Mouse (Mus musculus) MEL (cell line): ENCODE results near the gene Gm43064. TPM values are rescaled to one million over a fixed set of nuclear protein-coding genes. Genes with fewer than 3 reads are reported as not detected.

Source experiments
- DNase-seq: peaks from one replicate; pipeline ENCODE4 v3.0.0; 2011; ENCODE audit warnings: low read depth, low spot score
- H3K27ac ChIP-seq: 2 replicates; pipeline ENCODE4 v1.5.1; 2012; ENCODE audit warnings: low read depth, mild to moderate bottlenecking, control low read depth, low read length, moderate library complexity; ENCODE audit not compliant: control insufficient read depth
- H3K27me3 ChIP-seq, 2 experiments: fragments of 150-350 bp in 1 of 2; sonication (generic) in 1 of 2; 2 replicates each; pipeline ENCODE4 v1.6.1; 2012; ENCODE audit warnings: low read length in 2 of 2, mild to moderate bottlenecking in 2 of 2, improper control_type of control experiment in 1 of 2, moderate library complexity in 1 of 2; ENCODE audit not compliant: insufficient read depth in 2 of 2, control insufficient read depth in 1 of 2
- H3K36me3 ChIP-seq, 2 experiments: 2 replicates each; pipeline ENCODE4 v1.6.1; 2012 to 2014; ENCODE audit warnings: low read length in 2 of 2, improper control_type of control experiment in 1 of 2, inconsistent platforms in 1 of 2, mild to moderate bottlenecking in 1 of 2; ENCODE audit not compliant: insufficient read depth in 2 of 2, control insufficient read depth in 1 of 2
- H3K4me1 ChIP-seq, 2 experiments: fragments of 150-350 bp in 1 of 2; sonication (generic) in 1 of 2; 2 replicates each; pipeline ENCODE4 v1.6.1; 2012; ENCODE audit warnings: low read length in 2 of 2, improper control_type of control experiment in 1 of 2, mild to moderate bottlenecking in 1 of 2; ENCODE audit not compliant: insufficient read depth in 2 of 2, control insufficient read depth in 1 of 2
- H3K4me3 ChIP-seq, 2 experiments: fragments of 150-350 bp in 1 of 2; sonication (generic) in 1 of 2; 2 replicates each; pipeline ENCODE4 v1.5.1; 2012; ENCODE audit warnings: low read depth in 2 of 2, low read length in 2 of 2, mild to moderate bottlenecking in 2 of 2, moderate library complexity in 2 of 2, control low read depth in 1 of 2, improper control_type of control experiment in 1 of 2; ENCODE audit not compliant: control insufficient read depth in 1 of 2, insufficient read depth in 1 of 2
- H3K79me2 ChIP-seq: 2 replicates; pipeline ENCODE4 v1.6.1; 2012; ENCODE audit warnings: mild to moderate bottlenecking, low read length, moderate library complexity; ENCODE audit not compliant: control insufficient read depth, poor library complexity, insufficient read depth
- H3K9ac ChIP-seq: 2 replicates; pipeline ENCODE4 v1.6.1; 2012; ENCODE audit warnings: low read depth, mild to moderate bottlenecking, control low read depth, low read length, moderate library complexity; ENCODE audit not compliant: control insufficient read depth, poor library complexity, severe bottlenecking
- H3K9me3 ChIP-seq: fragments of 150-350 bp; sonication (generic); replicated peaks from 2 replicates; pipeline ENCODE4 v1.6.1; 2012; ENCODE audit warnings: mild to moderate bottlenecking, low read length, improper control_type of control experiment, moderate library complexity; ENCODE audit not compliant: insufficient read depth
- CHD2 ChIP-seq: IDR thresholded peaks from 2 replicates; pipeline ENCODE4 v1.6.1; 2011; ENCODE audit warnings: low read length, improper control_type of control experiment
- CTCF ChIP-seq, 3 experiments: IDR thresholded peaks in 2 of 3; conservative IDR thresholded peaks in 1 of 3; 2 replicates each; pipeline ENCODE4 v1.5.1; 2011 to 2012; ENCODE audit warnings: low read length in 3 of 3, low read depth in 2 of 3, mild to moderate bottlenecking in 2 of 3, improper control_type of control experiment in 1 of 3, inconsistent platforms in 1 of 3, mixed read lengths in 1 of 3, moderate library complexity in 1 of 3; ENCODE audit not compliant: control insufficient read depth in 1 of 3, insufficient read depth in 1 of 3, poor library complexity in 1 of 3, severe bottlenecking in 1 of 3
- E2F4 ChIP-seq: IDR thresholded peaks from 2 replicates; pipeline ENCODE4 v1.6.1; 2011; ENCODE audit warnings: low read depth, low read length, improper control_type of control experiment, borderline replicate concordance
- EP300 ChIP-seq, 2 experiments: IDR thresholded peaks; 2 replicates each; pipeline ENCODE4 v1.6.1; 2011; ENCODE audit warnings: improper control_type of control experiment in 2 of 2, low read length in 2 of 2, low read depth in 1 of 2, mild to moderate bottlenecking in 1 of 2
- GATA1 ChIP-seq: IDR thresholded peaks from 2 replicates; pipeline ENCODE4 v1.6.1; 2011; ENCODE audit warnings: low read depth, low read length, improper control_type of control experiment
- HCFC1 ChIP-seq: IDR thresholded peaks from 2 replicates; pipeline ENCODE4 v1.6.1; 2012; ENCODE audit warnings: low read depth, mild to moderate bottlenecking, inconsistent platforms, low read length, improper control_type of control experiment, moderate library complexity
- JUND ChIP-seq: IDR thresholded peaks from 2 replicates; pipeline ENCODE4 v1.6.1; 2011; ENCODE audit warnings: low read depth, mild to moderate bottlenecking, improper control_type of control experiment, low read length
- KAT2A ChIP-seq: conservative IDR thresholded peaks from 2 replicates; pipeline ENCODE4 v1.6.1; 2012; ENCODE audit warnings: low read depth, low read length, improper control_type of control experiment, inconsistent platforms
- MAFK ChIP-seq: IDR thresholded peaks from 2 replicates; pipeline ENCODE4 v1.6.1; 2011; ENCODE audit warnings: low read depth, mild to moderate bottlenecking, low read length, improper control_type of control experiment, borderline replicate concordance
- MAX ChIP-seq: IDR thresholded peaks from 2 replicates; pipeline ENCODE4 v1.6.1; 2011; ENCODE audit warnings: low read length, improper control_type of control experiment
- MAZ ChIP-seq: IDR thresholded peaks from 2 replicates; pipeline ENCODE4 v1.6.1; 2012; ENCODE audit warnings: low read depth, mild to moderate bottlenecking, inconsistent platforms, low read length, improper control_type of control experiment
- MEF2A ChIP-seq: IDR thresholded peaks from 2 replicates; pipeline ENCODE4 v1.6.1; 2014; ENCODE audit warnings: low read depth, mild to moderate bottlenecking, inconsistent platforms, low read length, improper control_type of control experiment; ENCODE audit not compliant: poor library complexity, insufficient replicate concordance, severe bottlenecking; ENCODE audit errors: extremely low read depth
- NRF1 ChIP-seq: IDR thresholded peaks from 2 replicates; pipeline ENCODE4 v1.6.1; 2014; ENCODE audit warnings: low read depth, mild to moderate bottlenecking, inconsistent platforms, low read length, improper control_type of control experiment, moderate library complexity; ENCODE audit not compliant: poor library complexity, insufficient read depth, severe bottlenecking
- RCOR1 ChIP-seq: IDR thresholded peaks from 2 replicates; pipeline ENCODE4 v1.6.1; 2012; ENCODE audit warnings: low read depth, mild to moderate bottlenecking, inconsistent platforms, low read length, improper control_type of control experiment
- TBP ChIP-seq: IDR thresholded peaks from 2 replicates; pipeline ENCODE4 v1.8.0; 2011; ENCODE audit warnings: low read depth, low read length, improper control_type of control experiment
- TCF12 ChIP-seq: IDR thresholded peaks from 2 replicates; pipeline ENCODE4 v1.6.1; 2014; ENCODE audit warnings: low read depth, mild to moderate bottlenecking, inconsistent platforms, low read length, improper control_type of control experiment, moderate library complexity
- UBTF ChIP-seq: IDR thresholded peaks from 2 replicates; pipeline ENCODE4 v1.6.1; 2012; ENCODE audit warnings: low read depth, mild to moderate bottlenecking, inconsistent platforms, low read length, improper control_type of control experiment, moderate library complexity, borderline replicate concordance; ENCODE audit not compliant: insufficient read depth
- USF2 ChIP-seq, 2 experiments: IDR thresholded peaks; 2 replicates each; pipeline ENCODE4 v1.6.1; 2011 to 2012; ENCODE audit warnings: improper control_type of control experiment in 2 of 2, low read length in 2 of 2, borderline replicate concordance in 1 of 2, inconsistent platforms in 1 of 2, low read depth in 1 of 2, mild to moderate bottlenecking in 1 of 2; ENCODE audit not compliant: insufficient read depth in 1 of 2
- ZKSCAN1 ChIP-seq: IDR thresholded peaks from 2 replicates; pipeline ENCODE4 v1.6.1; 2012; ENCODE audit warnings: low read depth, mild to moderate bottlenecking, inconsistent platforms, low read length, improper control_type of control experiment, moderate library complexity
- ZNF384 ChIP-seq: IDR thresholded peaks from 2 replicates; pipeline ENCODE4 v1.6.1; 2012; ENCODE audit warnings: low read depth, mild to moderate bottlenecking, inconsistent platforms, low read length, improper control_type of control experiment
- polyA plus RNA-seq, 2 experiments: library from polyadenylated mRNA; stranded (reverse) in 1 of 2; unstranded in 1 of 2; fragments of >175 nt in 1 of 2; fragments of >200 nt in 1 of 2; gene quantifications; 2 replicates each; pipeline versions ENCODE4 v1.2.1 to v1.2.4; 2012; ENCODE audit warnings: low replicate concordance in 2 of 2, low read depth in 1 of 2; ENCODE audit not compliant: insufficient read length in 2 of 2, insufficient read depth in 1 of 2, missing spikeins in 1 of 2
- total RNA-seq: library from RNA; depleted of rRNA; stranded (reverse); fragments of 300-350 nt; gene quantifications from 2 replicates; pipeline ENCODE4 v1.2.3, GENCODE M21; 2012

Gene Gm43064
- total and polyA plus RNA-seq, 3 experiments = 0.14 to 0.50 TPM; not detected in 1

- H3K27ac ChIP-seq = peak within 1 kb of the TSS; percentile 45
- H3K4me1 ChIP-seq = peaks cover 1 to 10% of the 10 kb centered on the region in 2 experiments; a peak in 2 of 4 replicates
- H3K36me3 ChIP-seq = peaks cover 0 to 5% of the 10 kb centered on the region in 2 experiments; a peak in 2 of 4 replicates
- H3K9ac ChIP-seq = peak within 1 kb of the TSS; percentile 33
- TF ChIP-seq NRF1 (no peak), ZNF384 (peak; percentile 89), GATA1 (peak; percentile 1; the same call in 1 of the 2 replicates), MEF2A (no peak)
- TF ChIP-seq, all 39 proteins: peak for 2
- DNase-seq = peak; percentile 66
- Histone ChIP-seq H3K27me3 (no peaks in the 10 kb centered on the region; a peak in 1 of 4 replicates), H3K79me2 (no peaks in the 10 kb centered on the region), H3K9me3 (no peaks in the 10 kb centered on the region), H3K4me3 (peak within 1 kb of the TSS; percentile 48 to 66)
Measured at GRCm38 (mm10) chr3:103858881-103859801, 49.8 kb downstream of the Gm43064 start, which contains the start of gene Ptpn22. Ptpn22 (plus strand) TSS chr3:103859795.

- peak overlapping the region; percentile 33; the same call in 1 of the 2 replicates for H3K9ac ChIP-seq
- H3K4me1 ChIP-seq = peaks cover 1 to 10% of the 10 kb centered on the region in 2 experiments; a peak in 2 of 4 replicates
- H3K27me3 ChIP-seq = no peaks in the 10 kb centered on the region; a peak in 2 of 4 replicates
- peak overlapping the region; percentile 48 to 66 for H3K4me3 ChIP-seq
- peaks cover 0 to 5% of the 10 kb centered on the region in 2 experiments; a peak in 2 of 4 replicates for H3K36me3 ChIP-seq
- no peak overlapping the region for H3K27ac ChIP-seq
- peak; percentile 68 for DNase-seq
- H3K9me3 ChIP-seq = no peaks in the 10 kb centered on the region
- no peaks in the 10 kb centered on the region for H3K79me2 ChIP-seq
- TF ChIP-seq EP300 (IDR thresholded peaks at IDR 0.05; ENCODE audit: low read depth in 1 of 2, low read length in 2 of 2) = peak in 1 of 2 experiments; percentile 30; a peak in 1 of 4 replicates
- TF ChIP-seq MEF2A = no peak
- TF ChIP-seq HCFC1 = 0 out of 2 replicates have a peak, but pooled peaks have one; percentile 31
Measured at GRCm38 (mm10) chr3:103859851-103860391, 50.5 kb downstream of the Gm43064 start.

GRCm38 (mm10) chr3:103862721-103863220 lies 53.4 kb downstream of the Gm43064 start:
- H3K27me3 ChIP-seq = peaks cover 4 to 8% of the 10 kb centered on the region in 2 experiments
- H3K79me2 ChIP-seq = no peaks in the 10 kb centered on the region
- no peak overlapping the region for H3K27ac ChIP-seq
- H3K9me3 ChIP-seq = no peaks in the 10 kb centered on the region
- H3K4me3 ChIP-seq = no peak overlapping the region
- H3K36me3 ChIP-seq = peaks cover 0 to 3% of the 10 kb centered on the region in 2 experiments; a peak in 2 of 4 replicates
- DNase-seq = no peak
- H3K4me1 ChIP-seq = peaks cover 1 to 5% of the 10 kb centered on the region in 2 experiments; a peak in 2 of 4 replicates
- H3K9ac ChIP-seq = no peak overlapping the region
- no peak for TF ChIP-seq TCF12
- TF ChIP-seq CHD2 = no peak
- no peak for TF ChIP-seq JUND
- no peak for TF ChIP-seq TBP
- TF ChIP-seq MAZ = no peak
- TF ChIP-seq RCOR1 = no peak
- no peak for TF ChIP-seq ZKSCAN1
- TF ChIP-seq KAT2A = no peak
- TF ChIP-seq HCFC1 = no peak
- TF ChIP-seq UBTF = no peak
- no peak for TF ChIP-seq MAFK
- TF ChIP-seq ZNF384 = no peak
- TF ChIP-seq MAX = no peak
- no peak for TF ChIP-seq CTCF (IDR thresholded peaks at IDR 0.05 in 2 of 3, conservative IDR thresholded peaks at IDR 0.05 in 1 of 3; ENCODE audit: control insufficient read depth in 1 of 3, insufficient read depth in 1 of 3, low read depth in 2 of 3, low read length in 3 of 3, poor library complexity in 1 of 3, severe bottlenecking in 1 of 3)
- no peak for TF ChIP-seq USF2 (IDR thresholded peaks at IDR 0.05; ENCODE audit: borderline replicate concordance in 1 of 2, insufficient read depth in 1 of 2, low read depth in 1 of 2, low read length in 2 of 2)
- TF ChIP-seq E2F4 = no peak
- TF ChIP-seq GATA1 = no peak
